Mouse (Mus musculus): ENCODE data around the gene Ncoa4.

GRCm38 (mm10) chr14:32144734-32145133 is 14.9 kb upstream of the Ncoa4 start:
- TF ChIP-seq CTCF (IDR thresholded peaks at IDR 0.05; ENCODE audit: low read depth, low read length) (no peak), POLR2A (IDR thresholded peaks at IDR 0.05; ENCODE audit: extremely low read depth, insufficient read depth, low read length) (no peak)

Data from liver, adult 2 months (tissue).